26 mouse cellular contexts compared by ENCODE assay signal in genomic region chr5:3219770-3220169, GRCm38 (mm10).
DNase-seq lines count a peak whose midpoint lies in the region; ATAC-seq and TF ChIP-seq lines count a peak whose summit lies in the region.
"Had no signal": no experiment of that assay in that cellular context is flagged by ENCODE, and none has a peak within 500 bp of the region (broad histone marks: within the 10 kb centered on the region; RNA-seq: fewer than 3 reads in every experiment).

No protein-coding gene starts in this region.

- H3K36me3 ChIP-seq in CH12.LX (replicated peaks in 1 of 2; ENCODE audit: control insufficient read depth in 1 of 2, insufficient read depth in 1 of 2, low read length in 1 of 2) (no peaks in the 10 kb centered on the region), MEL (ENCODE audit: control insufficient read depth in 1 of 2, insufficient read depth in 2 of 2, low read length in 2 of 2) (no peaks in the 10 kb centered on the region; a peak in 1 of 4 replicates)
- H3K36me3 ChIP-seq in intestine, embryonic 16.5 days (ENCODE audit: control insufficient read depth, insufficient read depth, low read length), result no peaks in the 10 kb centered on the region
- H3K36me3 ChIP-seq: G1E had no signal

- H3K27ac ChIP-seq in CH12.LX (ENCODE audit: insufficient read depth, low read depth), result no peak overlapping the region
- no peak overlapping the region for H3K27ac ChIP-seq in MEL (ENCODE audit: control insufficient read depth, low read depth, low read length)
- no peak overlapping the region for H3K27ac ChIP-seq in intestine, embryonic 16.5 days (ENCODE audit: low read length)

- H3K4me1 ChIP-seq in CH12.LX (ENCODE audit: control insufficient read depth in 1 of 2, insufficient read depth in 2 of 2), result peaks cover 2 to 21% of the 10 kb centered on the region in 2 experiments; a peak in 3 of 4 replicates
- peaks cover 0 to 11% of the 10 kb centered on the region in 2 experiments; a peak in 3 of 4 replicates for H3K4me1 ChIP-seq in MEL (ENCODE audit: control insufficient read depth in 1 of 2, insufficient read depth in 2 of 2, low read length in 2 of 2)
- H3K4me1 ChIP-seq in intestine, embryonic 16.5 days (ENCODE audit: control insufficient read depth, insufficient read depth, low read length), result no peaks in the 10 kb centered on the region

- TF ChIP-seq EP300 in CH12.LX (IDR thresholded peaks at IDR 0.05; ENCODE audit: low read length), result no peak
- TF ChIP-seq EP300 in MEL (IDR thresholded peaks at IDR 0.05; ENCODE audit: low read depth in 1 of 2, low read length in 2 of 2), result no peak

- H3K27me3 ChIP-seq in CH12.LX (replicated peaks) (no peaks in the 10 kb centered on the region), MEL (ENCODE audit: control insufficient read depth in 1 of 2, insufficient read depth in 2 of 2, low read length in 2 of 2) (no peaks in the 10 kb centered on the region)
- no peaks in the 10 kb centered on the region for H3K27me3 ChIP-seq in intestine, embryonic 16.5 days (replicated peaks; ENCODE audit: control insufficient read depth, insufficient read depth, low read length)
- H3K27me3 ChIP-seq: Patski had no signal

- WGBS in intestine, embryonic 16.5 days, result 66% methylated on average over 3 of the region's 3 CpGs

- H3K9ac ChIP-seq in CH12.LX (ENCODE audit: insufficient read depth, low read depth) (0 out of 2 replicates have a peak overlapping the region, but pooled peaks have one; percentile 56), MEL (ENCODE audit: control insufficient read depth, low read depth, low read length, poor library complexity, severe bottlenecking) (no peak overlapping the region)
- H3K9ac ChIP-seq in intestine, embryonic 16.5 days (ENCODE audit: low read depth, low read length), result no peak overlapping the region

- in situ Hi-C loops in CH12.LX (cut with MboI; ENCODE audit: low pct_ligation_motif_present, low pct_unique_long_range_greater_than_20kb, low sequenced_read_pairs), result no loop called here

- no peaks in the 10 kb centered on the region for H3K79me2 ChIP-seq in CH12.LX (replicated peaks; ENCODE audit: control insufficient read depth, extremely low read depth, insufficient read depth, poor library complexity, severe bottlenecking)
- no peaks in the 10 kb centered on the region for H3K79me2 ChIP-seq in MEL (ENCODE audit: control insufficient read depth, insufficient read depth, low read length, poor library complexity)

- TF ChIP-seq RAD21 in CH12.LX (IDR thresholded peaks at IDR 0.05; ENCODE audit: low read depth, low read length), result no peak
- no peak for TF ChIP-seq RAD21 in MEL (IDR thresholded peaks at IDR 0.05; ENCODE audit: low read depth, low read length)

- DNase-seq in A20 (ENCODE audit: low read depth, low spot score), result peak; percentile 33
- peak; percentile 62 for DNase-seq in CH12.LX (ENCODE audit: extremely low read depth)
- DNase-seq in MEL (ENCODE audit: low read depth, low spot score), result no peak
- peak; percentile 4 for DNase-seq in ZHBTc4 (ENCODE audit: low read depth, low spot score)
- DNase-seq in frontal cortex, postnatal 36 days (ENCODE audit: low spot score in 2 of 2), result no peak
- DNase-seq in frontal cortex, postnatal 10 days (ENCODE audit: low spot score in 2 of 2), result no peak
- no peak for DNase-seq in c-Kit-positive CD71-positive TER-119-positive erythroid progenitor cells, embryonic 14.5 days (ENCODE audit: low spot score)
- DNase-seq: adrenal gland, adult 2 months; adrenal gland, adult 8-10 months; adrenal gland, postnatal 10 days; adrenal gland, postnatal 14 days; adrenal gland, postnatal 25 days; adrenal gland, postnatal 36 days; B cell, adult 2 months; cerebellum, adult 11 months; cerebellum, adult 11-12 months; cerebellum, adult 18-20 months; cerebellum, adult 2 months; cerebellum, adult 8-10 months; cerebellum, adult 9-10 months; cerebellum, adult 9-11 months had no signal

- H3K4me3 ChIP-seq in CH12.LX (replicated peaks in 1 of 3; ENCODE audit: low read depth in 2 of 3, low read length in 2 of 3, poor library complexity in 1 of 3) (no peak overlapping the region), MEL (ENCODE audit: control insufficient read depth in 1 of 2, insufficient read depth in 1 of 2, low read depth in 2 of 2, low read length in 2 of 2) (no peak overlapping the region)
- H3K4me3 ChIP-seq in intestine, embryonic 16.5 days (ENCODE audit: low read length), result no peak overlapping the region

- TF ChIP-seq POLR2A in CH12.LX (IDR thresholded peaks at IDR 0.05; ENCODE audit: low read depth, low read length) (no peak), MEL (IDR thresholded peaks at IDR 0.05; ENCODE audit: control insufficient read depth in 1 of 2, insufficient read depth in 1 of 2, low read depth in 1 of 2, low read length in 2 of 2, poor library complexity in 1 of 2) (no peak)

- dilution Hi-C loops in CH12.LX (cut with MboI; ENCODE audit: extremely low pct_ligation_motif_present, extremely low pct_unique_long_range_greater_than_20kb, low sequenced_read_pairs), result no loop called here

- H3K4me2 ChIP-seq in CH12.LX (ENCODE audit: insufficient read depth, low read depth, poor library complexity, severe bottlenecking), result peak overlapping the region; percentile 56; the same call in 1 of the 2 replicates
- H3K4me2 ChIP-seq in intestine, embryonic 16.5 days (ENCODE audit: low read depth, low read length), result no peak overlapping the region

- H3K9me3 ChIP-seq in CH12.LX (replicated peaks; ENCODE audit: low read length) (no peaks in the 10 kb centered on the region), MEL (replicated peaks; ENCODE audit: insufficient read depth, low read length) (no peaks in the 10 kb centered on the region)
- no peaks in the 10 kb centered on the region for H3K9me3 ChIP-seq in intestine, embryonic 16.5 days (ENCODE audit: control insufficient read depth, low read length)
- H3K9me3 ChIP-seq: G1E had no signal

- no peak for TF ChIP-seq CTCF in CH12.LX (conservative IDR thresholded peaks at IDR 0.05 in 1 of 2, IDR thresholded peaks at IDR 0.05 in 1 of 2; ENCODE audit: low read depth in 2 of 2, low read length in 2 of 2)
- no peak for TF ChIP-seq CTCF in MEL (IDR thresholded peaks at IDR 0.05 in 2 of 3, conservative IDR thresholded peaks at IDR 0.05 in 1 of 3; ENCODE audit: control insufficient read depth in 1 of 3, insufficient read depth in 1 of 3, low read depth in 2 of 3, low read length in 3 of 3, poor library complexity in 1 of 3, severe bottlenecking in 1 of 3)

- no peak for ATAC-seq in intestine, embryonic 16.5 days
- ATAC-seq: activated CD4-positive, CD25-positive, alpha-beta regulatory T cell, adult 4 months; CD4-positive, CD25-positive, alpha-beta regulatory T cell, adult 4 months; Patski had no signal

TF ChIP-seq in CH12.LX, 34 proteins besides CTCF, POLR2A, EP300 and RAD21 (continues in another document):
- no peak for TF ChIP-seq UBTF (IDR thresholded peaks at IDR 0.05; ENCODE audit: low read depth, low read length)
- no peak for TF ChIP-seq GABPA (IDR thresholded peaks at IDR 0.05; ENCODE audit: insufficient replicate concordance, low read depth, low read length)
- no peak for TF ChIP-seq ELF1 (IDR thresholded peaks at IDR 0.05; ENCODE audit: low read depth, low read length)
- TF ChIP-seq MAZ (IDR thresholded peaks at IDR 0.05; ENCODE audit: low read depth, low read length), result no peak
- no peak for TF ChIP-seq E2F4 (IDR thresholded peaks at IDR 0.05; ENCODE audit: insufficient replicate concordance, low read depth, low read length)
- TF ChIP-seq MAX (IDR thresholded peaks at IDR 0.05; ENCODE audit: low read length), result no peak
- TF ChIP-seq ZC3H11A (IDR thresholded peaks at IDR 0.05; ENCODE audit: low read depth, low read length), result no peak
- TF ChIP-seq ETS1 (conservative IDR thresholded peaks at IDR 0.05; ENCODE audit: low read depth, low read length), result peak; percentile 69
- no peak for TF ChIP-seq CHD2 (IDR thresholded peaks at IDR 0.05; ENCODE audit: low read length)
- TF ChIP-seq JUN (IDR thresholded peaks at IDR 0.05; ENCODE audit: insufficient read depth, low read depth, low read length), result peak; percentile 40
- TF ChIP-seq NRF1 (IDR thresholded peaks at IDR 0.05; ENCODE audit: low read depth, low read length), result no peak
- no peak for TF ChIP-seq USF2 (conservative IDR thresholded peaks at IDR 0.05; ENCODE audit: low read depth, low read length)
- no peak for TF ChIP-seq NELFE (IDR thresholded peaks at IDR 0.05; ENCODE audit: low read depth, low read length)
- 0 out of 2 replicates have a peak, but pooled peaks have one; percentile 21 for TF ChIP-seq TBP (conservative IDR thresholded peaks at IDR 0.05; ENCODE audit: low read depth, low read length)
- TF ChIP-seq HCFC1 (IDR thresholded peaks at IDR 0.05; ENCODE audit: low read depth, low read length), result no peak
- peak; percentile 24; the same call in 1 of the 2 replicates for TF ChIP-seq BHLHE40 (IDR thresholded peaks at IDR 0.05; ENCODE audit: low read depth, low read length)

TF ChIP-seq in MEL, 35 proteins besides CTCF, POLR2A, EP300 and RAD21:
- TF ChIP-seq GATA1 (IDR thresholded peaks at IDR 0.05; ENCODE audit: low read depth, low read length) (0 out of 2 replicates have a peak, but pooled peaks have one; percentile 9), POLR2AphosphoS5 (IDR thresholded peaks at IDR 0.05; ENCODE audit: borderline replicate concordance, low read depth, low read length) (no peak)

Comparison
In these comparisons a context has a peak if more than half of its experiments do, and no peak if none do; other contexts are left out.
1. DNase-seq: peak in A20 (single experiment), CH12.LX (single experiment) and ZHBTc4 (single experiment); none in MEL (single experiment), frontal cortex, postnatal 36 days (0 of 2), frontal cortex, postnatal 10 days (0 of 2) and c-Kit-positive CD71-positive TER-119-positive erythroid progenitor cells, embryonic 14.5 days (single experiment).